Mouse (Mus musculus) CH12.LX (cell line): ENCODE results near the gene Tgds. TPM values are rescaled to one million over a fixed set of nuclear protein-coding genes. Genes with fewer than 3 reads are reported as not detected.

Experiments used
- DNase-seq: peaks from one replicate; pipeline ENCODE4 v3.0.0-alpha.2; 2013; ENCODE audit errors: extremely low read depth
- H3K27ac ChIP-seq: 2 replicates; pipeline ENCODE4 v1.5.1; 2012; ENCODE audit warnings: low read depth, mild to moderate bottlenecking, control low read depth, moderate library complexity; ENCODE audit not compliant: insufficient read depth
- H3K27me3 ChIP-seq: replicated peaks from 2 replicates; pipeline ENCODE3; 2012; ENCODE audit warnings: inconsistent platforms
- H3K36me3 ChIP-seq, 2 experiments: replicated peaks in 1 of 2; 2 replicates each; pipeline versions ENCODE3 to v1.6.1; 2012; ENCODE audit warnings: inconsistent platforms in 1 of 2, low read length in 1 of 2, mild to moderate bottlenecking in 1 of 2, mixed read lengths in 1 of 2, moderate library complexity in 1 of 2; ENCODE audit not compliant: control insufficient read depth in 1 of 2, insufficient read depth in 1 of 2
- H3K4me1 ChIP-seq, 2 experiments: 2 replicates each; pipeline ENCODE4 v1.6.1; 2012; ENCODE audit warnings: inconsistent platforms in 1 of 2, moderate library complexity in 1 of 2; ENCODE audit not compliant: insufficient read depth in 2 of 2, control insufficient read depth in 1 of 2
- H3K4me2 ChIP-seq: 2 replicates; pipeline ENCODE4 v1.6.1; 2012; ENCODE audit warnings: low read depth, mild to moderate bottlenecking, control low read depth; ENCODE audit not compliant: poor library complexity, insufficient read depth, severe bottlenecking
- H3K4me3 ChIP-seq, 3 experiments: fragments of 150-350 bp in 1 of 3; sonication (generic) in 1 of 3; replicated peaks in 1 of 3; 2 replicates each; pipeline versions ENCODE3 to v1.5.1; 2011 to 2012; ENCODE audit warnings: low read depth in 2 of 3, low read length in 2 of 3, mild to moderate bottlenecking in 2 of 3, moderate library complexity in 2 of 3, control low read depth in 1 of 3, improper control_type of control experiment in 1 of 3, inconsistent platforms in 1 of 3, mixed read lengths in 1 of 3; ENCODE audit not compliant: poor library complexity in 1 of 3
- H3K79me2 ChIP-seq: replicated peaks from 2 replicates; pipeline ENCODE4 v1.6.1; 2012; ENCODE audit warnings: mild to moderate bottlenecking, moderate library complexity; ENCODE audit not compliant: control insufficient read depth, poor library complexity, insufficient read depth, severe bottlenecking; ENCODE audit errors: extremely low read depth
- H3K9ac ChIP-seq: 2 replicates; pipeline ENCODE4 v1.6.1; 2012; ENCODE audit warnings: low read depth, mild to moderate bottlenecking, control low read depth, moderate library complexity; ENCODE audit not compliant: insufficient read depth
- H3K9me3 ChIP-seq: replicated peaks from 2 replicates; pipeline ENCODE3; 2012; ENCODE audit warnings: low read length, inconsistent platforms, mixed read lengths
- BHLHE40 ChIP-seq: IDR thresholded peaks from 2 replicates; pipeline ENCODE4 v1.6.1; 2011; ENCODE audit warnings: mild to moderate bottlenecking, low read depth, low read length, improper control_type of control experiment
- CHD1 ChIP-seq: IDR thresholded peaks from 2 replicates; pipeline ENCODE4 v1.6.1; 2012; ENCODE audit warnings: low read depth, low read length, improper control_type of control experiment, inconsistent platforms
- CHD2 ChIP-seq: IDR thresholded peaks from 2 replicates; pipeline ENCODE4 v1.6.1; 2011; ENCODE audit warnings: low read length, improper control_type of control experiment
- EP300 ChIP-seq: IDR thresholded peaks from 2 replicates; pipeline ENCODE4 v1.6.1; 2011; ENCODE audit warnings: low read length, improper control_type of control experiment
- ETS1 ChIP-seq: conservative IDR thresholded peaks from 2 replicates; pipeline ENCODE4 v1.6.1; 2012; ENCODE audit warnings: low read depth, mild to moderate bottlenecking, inconsistent platforms, low read length, improper control_type of control experiment, moderate library complexity
- IRF4 ChIP-seq: IDR thresholded peaks from 2 replicates; pipeline ENCODE4 v1.6.1; 2014; ENCODE audit warnings: low read depth, mild to moderate bottlenecking, inconsistent platforms, low read length, improper control_type of control experiment
- JUN ChIP-seq: IDR thresholded peaks from 2 replicates; pipeline ENCODE4 v1.6.1; 2011; ENCODE audit warnings: low read depth, mild to moderate bottlenecking, low read length, improper control_type of control experiment, moderate library complexity; ENCODE audit not compliant: insufficient read depth
- JUND ChIP-seq: conservative IDR thresholded peaks from 2 replicates; pipeline ENCODE4 v1.6.1; 2011; ENCODE audit warnings: low read depth, low read length, improper control_type of control experiment
- KAT2A ChIP-seq: IDR thresholded peaks from 2 replicates; pipeline ENCODE4 v1.6.1; 2012; ENCODE audit warnings: low read length, improper control_type of control experiment, inconsistent platforms; ENCODE audit not compliant: insufficient replicate concordance
- MAFK ChIP-seq: IDR thresholded peaks from 2 replicates; pipeline ENCODE4 v1.6.1; 2011; ENCODE audit warnings: low read length, improper control_type of control experiment; ENCODE audit not compliant: insufficient replicate concordance
- MAX ChIP-seq: IDR thresholded peaks from 2 replicates; pipeline ENCODE4 v1.6.1; 2011; ENCODE audit warnings: low read length, improper control_type of control experiment
- MXI1 ChIP-seq: IDR thresholded peaks from 2 replicates; pipeline ENCODE4 v1.6.1; 2011; ENCODE audit warnings: mild to moderate bottlenecking, low read depth, low read length, improper control_type of control experiment
- NELFE ChIP-seq: IDR thresholded peaks from 2 replicates; pipeline ENCODE4 v1.6.1; 2011; ENCODE audit warnings: low read depth, low read length, improper control_type of control experiment
- NRF1 ChIP-seq: IDR thresholded peaks from 2 replicates; pipeline ENCODE4 v1.6.1; 2014; ENCODE audit warnings: low read depth, mild to moderate bottlenecking, inconsistent platforms, low read length, improper control_type of control experiment, moderate library complexity
- PAX5 ChIP-seq: IDR thresholded peaks from 2 replicates; pipeline ENCODE4 v1.6.1; 2012; ENCODE audit warnings: low read length, inconsistent platforms, mixed read lengths
- POLR2AphosphoS2 ChIP-seq: IDR thresholded peaks from 2 replicates; pipeline ENCODE4 v1.6.1; 2011; ENCODE audit warnings: low read depth, low read length, improper control_type of control experiment
- RCOR1 ChIP-seq: conservative IDR thresholded peaks from 2 replicates; pipeline ENCODE4 v1.6.1; 2012; ENCODE audit warnings: low read depth, mild to moderate bottlenecking, inconsistent platforms, low read length, improper control_type of control experiment
- SIN3A ChIP-seq: IDR thresholded peaks from 2 replicates; pipeline ENCODE4 v1.6.1; 2012; ENCODE audit warnings: low read length, improper control_type of control experiment, inconsistent platforms
- SMC3 ChIP-seq: IDR thresholded peaks from 2 replicates; pipeline ENCODE4 v1.6.1; 2011; ENCODE audit warnings: low read depth, low read length, improper control_type of control experiment
- TBP ChIP-seq: conservative IDR thresholded peaks from 2 replicates; pipeline ENCODE4 v1.6.1; 2011; ENCODE audit warnings: low read depth, low read length, improper control_type of control experiment
- UBTF ChIP-seq: IDR thresholded peaks from 2 replicates; pipeline ENCODE4 v1.6.1; 2012; ENCODE audit warnings: low read depth, mild to moderate bottlenecking, inconsistent platforms, low read length, improper control_type of control experiment, moderate library complexity
- USF2 ChIP-seq: conservative IDR thresholded peaks from 2 replicates; pipeline ENCODE4 v1.6.1; 2011; ENCODE audit warnings: low read depth, low read length, improper control_type of control experiment
- ZKSCAN1 ChIP-seq: IDR thresholded peaks from 2 replicates; pipeline ENCODE4 v1.6.1; 2012; ENCODE audit warnings: low read depth, inconsistent platforms, low read length, improper control_type of control experiment, borderline replicate concordance
- ZMIZ1 ChIP-seq: IDR thresholded peaks from 2 replicates; pipeline ENCODE4 v1.6.1; 2012; ENCODE audit warnings: low read depth, mild to moderate bottlenecking, inconsistent platforms, low read length, improper control_type of control experiment
- dilution Hi-C: fragments of 300-500 bp; cut with MboI; formaldehyde crosslinking; loops from 2 replicates; pipeline ENCODE4 v1.14.3; 2020; ENCODE audit warnings: low sequenced_read_pairs; ENCODE audit not compliant: extremely low pct_unique_long_range_greater_than_20kb, extremely low pct_ligation_motif_present
- in situ Hi-C: fragments of 300-500 bp; cut with MboI; formaldehyde crosslinking; loops from 3 replicates; pipeline ENCODE4 v1.14.3; 2019; ENCODE audit warnings: low sequenced_read_pairs, low pct_ligation_motif_present, low pct_unique_long_range_greater_than_20kb, mixed read lengths
- polyA plus RNA-seq: library from polyadenylated mRNA; unstranded; fragments of >175 nt; gene quantifications from 2 replicates; pipeline ENCODE4 v1.2.1, GENCODE M21; 2012; ENCODE audit warnings: low read depth; ENCODE audit not compliant: insufficient read length
- total RNA-seq, 2 experiments: library from RNA; depleted of rRNA; stranded (reverse); fragments of 300-350 nt in 1 of 2; fragments of >200 nt in 1 of 2; gene quantifications; 2 replicates each; pipeline ENCODE4 v1.2.3; 2012 to 2014

The Tgds gene
- total and polyA plus RNA-seq, 3 experiments, result 18.6 to 29.4 (median 19.5) TPM

DNA sequence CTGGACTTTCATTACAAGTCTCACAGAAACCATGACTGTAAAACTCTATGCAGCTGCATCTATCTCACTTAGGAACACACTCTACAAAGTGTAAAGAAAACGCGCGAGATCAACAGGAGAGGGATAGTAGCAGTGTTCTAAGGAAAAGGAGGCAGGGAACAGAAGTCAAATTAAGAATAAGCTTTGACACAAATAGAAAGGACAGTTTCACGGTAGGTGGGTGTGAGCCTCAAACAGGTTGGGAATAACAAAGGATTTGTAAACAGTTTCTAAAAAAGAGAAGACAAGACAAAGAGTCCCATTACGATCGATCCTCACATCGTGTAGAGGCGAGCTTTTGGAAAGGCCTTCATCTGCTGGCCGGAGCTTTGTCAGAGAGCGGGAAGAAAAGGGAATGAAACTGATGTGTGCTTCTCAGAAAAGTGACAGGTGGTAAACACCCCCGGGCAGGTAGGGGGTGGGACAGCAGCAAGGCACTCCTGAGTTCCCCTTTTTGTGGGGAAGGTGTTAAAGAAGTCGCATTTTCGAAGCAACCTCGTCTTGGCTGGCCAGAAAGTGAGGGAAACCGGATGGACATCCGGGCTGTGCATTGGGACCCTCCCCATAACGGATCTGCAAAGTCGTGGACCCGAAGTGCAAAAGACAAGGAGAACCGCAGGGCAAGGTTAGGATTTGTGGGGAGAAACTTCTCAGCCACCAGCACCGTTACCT, 469 bp downstream of the Tgds start:
- DNase-seq, result no peak
- Histone ChIP-seq H3K4me3 (peak overlapping the region; percentile 86 to 99 (median 93)), H3K4me1 (peaks cover 7 to 23% of the 10 kb centered on the region in 2 experiments), H3K36me3 (peaks cover 12 to 33% of the 10 kb centered on the region in 2 experiments), H3K9me3 (peaks cover 9% of the 10 kb centered on the region), H3K4me2 (peak overlapping the region; percentile 99), H3K27ac (0 out of 2 replicates have a peak overlapping the region, but pooled peaks have one; percentile 9), H3K79me2 (peaks cover 13% of the 10 kb centered on the region), H3K27me3 (peaks cover 2% of the 10 kb centered on the region)
- dilution Hi-C loops (no loop called here), in situ Hi-C loops (loop anchor here (10.0 kb wide), 1 partner anchor 97 kb away; no protein-coding TSS in a partner anchor)
- TF ChIP-seq MAX, result no peak
- TF ChIP-seq EP300, result no peak
- TF ChIP-seq KAT2A, result no peak
- TF ChIP-seq CHD1, result 0 out of 2 replicates have a peak, but pooled peaks have one; percentile 19
- no peak for TF ChIP-seq NRF1
- TF ChIP-seq, all 38 proteins: peak for 1
- peak overlapping the region; percentile 90 for H3K9ac ChIP-seq

DNA sequence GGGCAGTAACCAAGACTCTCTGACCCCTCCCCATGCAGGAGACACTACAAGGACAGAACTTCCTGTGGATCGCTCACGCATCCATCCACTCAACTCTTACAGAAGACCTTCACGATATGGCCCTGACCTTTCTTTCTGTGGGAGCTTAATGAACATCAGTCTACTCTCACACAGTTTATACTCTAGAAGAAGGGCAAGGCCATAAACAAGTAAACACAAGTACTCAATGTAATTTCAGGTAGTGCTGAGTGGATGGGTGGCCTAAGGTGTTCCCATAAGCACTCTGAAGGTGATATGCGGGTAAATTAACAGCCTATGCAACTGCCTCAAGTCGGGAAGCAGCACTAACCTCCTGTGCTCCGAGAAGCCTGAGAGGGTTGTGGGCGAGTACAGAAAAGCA, 1.1 kb downstream of the Tgds start:
- no peak for TF ChIP-seq SMC3
- TF ChIP-seq KAT2A, result no peak
- TF ChIP-seq TBP, result no peak
- TF ChIP-seq MXI1, result no peak
- no peak for TF ChIP-seq JUN
- TF ChIP-seq USF2, result no peak
- TF ChIP-seq SIN3A, result no peak
- no peak for TF ChIP-seq ZMIZ1
- dilution Hi-C loops, result no loop called here
- DNase-seq, result no peak

DNA sequence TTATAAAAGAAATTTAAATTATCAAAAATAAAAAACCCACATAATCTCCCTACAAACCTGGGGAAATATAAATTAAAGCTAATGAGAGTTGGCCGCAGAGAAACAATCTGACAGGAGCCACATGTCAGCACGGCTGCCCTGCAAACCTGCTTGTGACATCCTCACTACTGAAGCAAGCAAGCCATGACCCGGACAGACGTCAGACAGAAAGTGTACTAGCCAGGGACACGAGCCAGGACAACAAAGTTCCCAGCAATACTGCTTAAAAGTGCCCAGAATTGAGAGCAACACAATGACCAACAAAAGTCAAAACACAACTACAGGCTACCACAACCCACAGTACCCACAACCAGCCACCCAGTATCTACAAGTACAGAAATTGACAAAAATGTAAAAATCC, 6.3 kb downstream of the Tgds start:
- no peak overlapping the region for H3K9ac ChIP-seq
- H3K27ac ChIP-seq, result no peak overlapping the region
- no peaks in the 10 kb centered on the region for H3K9me3 ChIP-seq
- no peaks in the 10 kb centered on the region for H3K27me3 ChIP-seq
- no peak overlapping the region for H3K4me2 ChIP-seq
- no peak for DNase-seq
- dilution Hi-C loops (no loop called here), in situ Hi-C loops (no loop called here)
- peaks cover 2 to 7% of the 10 kb centered on the region in 2 experiments for H3K4me1 ChIP-seq
- H3K36me3 ChIP-seq, result peaks cover 57 to 87% of the 10 kb centered on the region in 2 experiments
- H3K4me3 ChIP-seq, result no peak overlapping the region
- H3K79me2 ChIP-seq, result peaks cover 2% of the 10 kb centered on the region; the same call in 1 of the 2 replicates
- TF ChIP-seq POLR2AphosphoS2, result no peak
- TF ChIP-seq RCOR1, result no peak
- TF ChIP-seq JUND, result no peak
- TF ChIP-seq CHD1, result no peak
- TF ChIP-seq ZKSCAN1, result no peak
- TF ChIP-seq JUN, result no peak
- no peak for TF ChIP-seq PAX5
- no peak for TF ChIP-seq IRF4
- no peak for TF ChIP-seq MAFK
- no peak for TF ChIP-seq ETS1
- no peak for TF ChIP-seq UBTF
- no peak for TF ChIP-seq NELFE
- no peak for TF ChIP-seq SIN3A
- TF ChIP-seq BHLHE40, result no peak
- TF ChIP-seq ZMIZ1, result no peak
- TF ChIP-seq CHD2, result no peak

More for the DNA sequence above, 1.1 kb downstream of the Tgds start:
- peaks cover 9% of the 10 kb centered on the region for H3K9me3 ChIP-seq
- H3K27ac ChIP-seq, result no peak overlapping the region
- peaks cover 2% of the 10 kb centered on the region for H3K27me3 ChIP-seq
- peaks cover 18 to 39% of the 10 kb centered on the region in 2 experiments for H3K36me3 ChIP-seq
- peak overlapping the region; percentile 90 for H3K9ac ChIP-seq
- peak overlapping the region; percentile 99 for H3K4me2 ChIP-seq
- H3K79me2 ChIP-seq, result peaks cover 13% of the 10 kb centered on the region
- in situ Hi-C loops, result loop anchor here (10.0 kb wide), 1 partner anchor 97 kb away; no protein-coding TSS in a partner anchor
- peaks cover 7 to 21% of the 10 kb centered on the region in 2 experiments for H3K4me1 ChIP-seq
- H3K4me3 ChIP-seq, result peak overlapping the region; percentile 86 to 99 (median 93)
